ENCODE assay signal across 16 mouse cellular contexts in the genomic region with DNA sequence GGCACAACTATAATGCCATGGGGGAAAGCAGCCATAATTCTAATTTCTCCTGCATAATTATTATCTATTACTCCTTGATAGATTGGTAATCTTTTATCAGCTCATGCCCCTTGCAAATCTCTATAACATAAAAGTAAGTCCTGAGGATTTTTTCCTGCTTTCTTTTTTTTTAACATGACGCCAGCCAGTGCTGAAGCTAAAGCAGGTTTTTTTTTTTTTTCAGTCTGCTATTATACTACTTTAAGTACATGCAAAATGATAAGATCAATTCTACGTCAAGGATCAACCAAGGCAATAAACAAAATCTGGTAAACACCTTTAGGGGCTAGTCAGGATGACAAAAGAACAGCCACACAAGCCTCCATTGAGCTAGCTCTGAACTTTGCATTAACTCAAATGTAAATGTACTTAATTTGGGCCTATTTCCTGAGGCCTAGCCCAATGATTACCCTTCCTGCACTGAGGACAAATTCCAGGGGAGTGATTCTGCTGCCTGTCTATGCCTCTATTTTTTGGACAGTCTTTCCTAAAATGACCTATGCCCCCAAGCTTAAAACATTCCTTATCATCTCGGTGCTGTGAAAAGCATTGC.
"Had no signal": no experiment of that assay in that cellular context is flagged by ENCODE, and none has a peak within 500 bp of the region (broad histone marks: within the 10 kb centered on the region; RNA-seq: fewer than 3 reads in every experiment).

No protein-coding gene starts in this region.

- H3K27me3 ChIP-seq: lung, embryonic 15.5 days; megakaryocyte, embryonic 14.5 days; midbrain, embryonic 15.5 days; neural tube, embryonic 12.5 days had no signal

- DNase-seq: liver, postnatal 0 days; lung, adult 2 months; lung, postnatal 14 days; lung, postnatal 36 days; right cerebral cortex, postnatal 25 days; right cerebral cortex, postnatal 4 days; spleen, adult 18-20 months; thymus, adult 18-20 months; thymus, postnatal 14 days; thymus, postnatal 36 days had no signal

- H3K4me3 ChIP-seq: lung, embryonic 15.5 days; megakaryocyte, embryonic 14.5 days; midbrain, embryonic 13.5 days; midbrain, embryonic 15.5 days; neural tube, embryonic 12.5 days had no signal

- H3K9ac ChIP-seq: liver, postnatal 0 days; lung, embryonic 15.5 days; midbrain, embryonic 13.5 days; midbrain, embryonic 15.5 days; neural tube, embryonic 12.5 days had no signal

- H3K4me1 ChIP-seq: lung, embryonic 15.5 days; megakaryocyte, embryonic 14.5 days; midbrain, embryonic 13.5 days; midbrain, embryonic 15.5 days; neural tube, embryonic 12.5 days had no signal

- H3K36me3 ChIP-seq: lung, embryonic 15.5 days; midbrain, embryonic 13.5 days; midbrain, embryonic 15.5 days; neural tube, embryonic 12.5 days had no signal

- H3K9me3 ChIP-seq: lung, embryonic 15.5 days; megakaryocyte, embryonic 14.5 days; midbrain, embryonic 13.5 days; midbrain, embryonic 15.5 days; neural tube, embryonic 12.5 days had no signal

- H3K27ac ChIP-seq: lung, embryonic 15.5 days; macrophage; midbrain, embryonic 13.5 days; midbrain, embryonic 15.5 days; neural tube, embryonic 12.5 days had no signal
